Mouse (Mus musculus) spleen, adult 12 weeks (tissue): ENCODE data around the gene Zbtb43.
A peak's percentile ranks its signal among the peaks of the same experiment; 100 is the strongest.

ENCODE experiments used
- DNase-seq: peaks from one replicate; pipeline ENCODE4 v3.0.0; 2022; ENCODE audit warnings: low spot score

Zbtb43 gene

DNA sequence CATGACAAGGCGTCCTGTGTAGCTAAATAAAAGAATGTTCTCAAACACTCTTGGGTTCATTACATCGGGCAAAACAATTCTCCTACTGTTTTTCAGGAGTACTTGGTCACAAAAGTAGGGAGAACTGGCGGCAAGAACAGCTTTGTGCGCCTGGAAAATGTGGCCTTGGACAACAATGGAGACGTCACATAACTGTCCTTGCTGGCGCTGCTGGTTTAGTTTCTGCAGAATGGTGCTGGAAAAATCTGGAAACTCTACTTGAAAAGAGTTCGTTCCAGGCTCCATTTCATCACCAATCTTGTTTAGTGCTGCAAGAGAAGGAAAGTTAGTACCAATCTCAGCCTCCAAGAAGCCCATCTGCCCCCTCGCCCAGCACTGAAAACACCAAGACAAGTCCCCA is 13.5 kb downstream of the Zbtb43 start:
- DNase-seq = no peak

DNA sequence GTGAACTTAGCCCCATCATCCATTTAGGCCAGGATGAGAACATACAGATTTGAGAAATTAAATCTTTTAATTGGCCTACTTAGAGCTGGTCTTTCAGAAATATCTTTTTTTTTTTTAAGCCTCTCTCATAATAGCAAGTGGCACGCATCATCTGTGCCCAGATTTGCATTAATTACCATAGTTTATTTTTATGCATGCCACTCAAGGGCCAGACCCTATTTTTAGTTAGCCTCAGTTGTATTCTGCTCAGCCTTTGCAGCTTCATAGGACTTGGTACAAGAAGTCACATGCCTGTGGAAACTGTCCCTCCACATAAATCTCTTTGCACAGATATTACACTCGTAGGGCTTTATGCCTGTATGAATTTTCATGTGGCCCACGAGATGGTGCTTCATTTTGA is 14.9 kb downstream of the Zbtb43 start:
- no peak for DNase-seq

DNA sequence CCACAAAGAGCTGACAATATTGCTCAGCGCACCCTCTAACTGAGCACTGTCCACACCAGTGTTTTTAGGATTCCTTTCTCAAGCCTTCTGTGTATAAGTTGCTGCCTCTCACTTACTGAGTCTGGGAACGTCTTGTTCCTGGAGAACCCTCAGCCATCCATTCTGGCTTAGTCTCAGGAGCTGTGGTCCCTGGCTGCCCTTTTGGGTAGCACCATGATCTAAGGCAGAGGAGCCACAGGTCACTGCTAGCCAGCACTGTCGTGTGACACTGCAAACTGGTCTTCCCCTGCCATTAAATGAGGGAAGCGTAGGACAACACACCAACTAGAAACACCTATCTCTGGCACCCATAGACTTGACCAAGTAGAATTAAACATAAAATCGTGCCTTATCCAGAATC is 15.6 kb downstream of the Zbtb43 start:
- no peak for DNase-seq

DNA sequence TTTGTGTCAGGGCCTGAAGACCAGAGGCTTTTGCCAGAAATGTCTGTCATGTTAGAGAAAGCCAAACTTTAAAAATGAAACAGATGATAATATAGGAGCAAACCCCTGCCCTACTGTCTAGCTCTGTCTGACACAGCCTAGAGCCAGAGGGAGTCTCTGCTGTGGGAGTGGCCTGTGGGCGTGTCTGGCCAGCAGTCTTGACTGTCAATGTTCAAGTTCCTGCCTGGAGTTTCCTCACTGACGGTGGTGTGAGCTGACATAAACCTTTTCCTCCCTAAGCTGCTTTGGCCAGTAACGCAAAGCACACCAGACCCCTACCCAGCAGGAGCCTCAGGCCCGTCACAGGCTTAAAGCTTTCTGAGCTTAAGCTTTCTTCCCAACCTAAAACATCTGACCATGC is 16.2 kb downstream of the Zbtb43 start:
- no peak for DNase-seq

DNA sequence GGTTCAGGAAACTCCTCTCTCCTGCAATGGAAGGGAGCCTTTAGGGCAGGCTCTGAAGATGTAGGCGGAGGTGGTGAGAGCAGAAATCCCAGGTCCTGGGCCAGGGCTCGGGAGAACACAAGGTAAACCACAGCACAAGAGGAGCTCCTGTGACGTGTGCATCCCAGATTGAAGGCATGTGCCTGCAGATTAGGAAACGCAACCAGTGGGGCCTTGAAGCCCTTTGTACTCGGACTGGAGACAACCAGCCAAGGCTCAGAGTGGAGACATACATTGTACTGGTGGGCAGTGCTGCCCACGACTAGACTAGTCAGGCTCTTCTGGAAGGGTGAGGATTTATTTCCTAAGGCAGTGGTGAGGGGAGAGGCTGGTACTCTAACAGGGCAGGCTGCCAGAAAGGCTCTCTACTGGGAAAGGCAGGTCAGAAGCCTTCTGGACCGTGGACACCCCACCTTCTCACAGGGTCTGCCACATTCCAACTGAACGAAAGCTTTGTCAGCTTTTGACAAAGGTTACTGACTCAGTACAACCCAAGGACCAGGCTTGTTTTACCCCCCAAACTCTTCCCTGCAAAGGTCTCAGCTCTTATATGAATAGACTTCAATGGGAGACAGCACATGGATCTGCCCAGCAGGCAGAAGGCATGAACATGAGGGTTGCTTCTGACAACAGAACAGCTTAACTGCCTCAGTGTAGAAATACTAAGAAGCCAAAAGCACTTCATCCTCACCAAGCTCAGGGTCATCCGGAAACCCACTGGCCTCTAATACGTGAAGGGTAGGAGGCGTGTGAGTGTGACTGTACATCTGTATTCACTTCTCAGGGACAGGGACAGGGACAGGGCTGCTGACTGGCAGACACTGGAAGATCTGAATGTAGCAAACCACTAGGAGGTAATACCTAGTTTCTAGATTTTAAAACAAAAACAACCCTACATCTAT is 17.1 kb downstream of the Zbtb43 start:
- no peak for DNase-seq

DNA sequence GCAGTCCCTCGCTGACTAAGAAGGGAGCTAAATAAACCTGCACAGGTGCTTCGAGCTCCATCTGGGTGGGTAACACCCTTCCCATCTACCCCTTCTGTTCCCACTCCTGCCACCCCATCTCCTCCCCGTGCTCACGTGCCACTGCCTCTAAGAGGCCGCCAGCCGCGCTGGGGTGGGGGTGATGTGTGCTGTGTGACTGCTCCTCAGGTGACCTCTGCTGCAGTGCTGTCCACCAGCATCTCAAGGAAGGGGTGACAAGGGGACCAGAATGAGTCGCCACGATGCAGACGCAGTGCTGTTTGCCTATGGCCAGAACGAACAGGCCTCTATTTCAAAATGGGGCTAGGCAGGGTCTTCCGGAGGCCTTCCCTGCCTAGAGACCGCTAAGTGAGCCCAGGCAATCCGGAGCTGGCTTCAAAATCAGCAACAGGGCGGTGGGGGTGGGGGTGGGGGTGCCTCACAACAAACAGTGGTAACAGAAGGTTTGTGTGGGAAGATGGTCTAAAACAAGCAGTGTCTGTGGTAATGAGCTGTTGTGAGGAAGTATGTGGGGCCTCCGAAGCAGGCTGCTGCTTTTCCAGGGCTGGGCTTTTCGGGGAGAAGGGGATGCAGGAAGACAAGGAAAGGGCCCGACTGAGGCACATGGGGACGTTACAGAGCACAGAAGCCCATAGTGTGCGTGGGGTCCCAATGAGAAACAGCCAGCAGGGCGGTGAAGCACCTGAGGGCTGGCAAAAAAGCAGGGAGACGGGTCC is 19.1 kb downstream of the Zbtb43 start:
- no peak for DNase-seq

DNA sequence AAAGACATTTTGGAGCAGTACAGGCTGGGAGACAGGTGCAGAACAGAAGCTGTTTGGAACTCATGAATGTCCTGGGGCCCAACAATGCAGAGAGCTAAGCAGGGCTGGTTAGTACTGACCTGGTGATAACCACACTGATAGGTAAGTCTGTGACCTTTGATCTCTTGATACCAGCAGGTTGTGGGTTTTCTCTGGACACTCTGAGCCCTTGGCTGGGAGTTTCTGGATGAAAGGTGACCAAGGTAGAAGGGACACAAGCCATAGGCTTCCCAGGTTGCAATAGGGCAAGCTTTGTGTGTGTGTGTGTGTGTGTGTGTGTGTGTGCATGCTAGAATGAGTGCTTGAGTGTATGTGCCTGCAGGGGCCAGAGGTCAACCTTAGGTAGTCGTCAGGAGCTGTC is 21.6 kb downstream of the Zbtb43 start:
- DNase-seq = no peak

DNA sequence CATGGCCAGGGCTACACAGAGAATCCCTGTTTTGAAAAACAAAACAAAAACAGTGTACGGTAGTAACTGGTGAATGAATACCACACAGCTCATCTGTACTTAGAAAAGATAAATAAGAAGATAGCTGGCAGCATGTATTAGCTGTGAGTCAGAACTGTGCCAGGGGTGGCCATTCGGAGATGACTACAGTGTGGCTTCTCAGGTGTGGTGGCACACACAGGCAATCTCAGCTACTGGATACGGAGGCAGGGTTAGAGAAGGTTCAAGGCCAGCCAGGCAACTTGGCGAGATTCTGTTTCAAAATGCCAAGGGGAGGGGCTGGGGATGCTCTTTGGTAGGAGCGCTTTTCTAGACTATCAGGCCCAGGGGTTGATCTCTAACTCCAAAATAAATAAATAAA is 22.6 kb downstream of the Zbtb43 start:
- DNase-seq = no peak

DNA sequence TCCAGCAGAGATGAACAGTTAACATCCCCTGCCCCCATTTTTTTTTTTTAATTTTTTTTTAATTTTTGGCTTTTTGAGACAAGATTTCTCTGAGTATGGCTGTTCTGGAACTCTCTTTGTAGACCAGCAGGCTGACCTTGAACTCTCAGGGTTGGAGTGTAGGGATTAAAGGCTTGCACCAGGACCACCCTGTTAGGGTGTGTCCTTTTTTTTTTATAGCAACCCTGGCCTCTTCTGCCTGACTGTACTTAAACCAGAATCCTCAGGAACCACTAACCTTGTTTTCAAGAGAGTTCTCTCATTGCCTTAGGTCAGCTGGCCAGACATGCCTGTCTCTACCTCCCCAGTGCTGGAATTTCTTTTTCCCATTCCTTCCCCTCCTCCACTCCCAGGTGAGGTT is 23.5 kb downstream of the Zbtb43 start:
- no peak for DNase-seq

DNA sequence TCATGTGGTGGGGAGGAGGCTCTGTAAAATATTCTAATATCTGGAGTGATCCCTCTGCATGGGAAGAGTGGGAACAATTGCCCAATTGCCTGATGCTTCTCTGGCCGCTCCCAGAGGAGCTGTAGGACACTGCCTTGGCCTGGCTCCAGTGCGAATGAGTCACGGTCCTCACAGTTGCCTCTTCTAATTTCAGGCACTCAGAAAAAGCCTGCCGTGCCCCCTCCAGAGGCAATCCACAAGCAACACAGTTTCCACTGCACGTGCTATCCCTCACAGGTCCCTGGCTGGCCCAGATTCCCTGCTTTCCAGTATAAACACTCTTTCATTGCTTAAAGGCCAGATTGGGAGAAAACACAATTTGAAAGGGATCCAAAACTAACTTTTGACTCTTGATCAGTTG is 24.0 kb downstream of the Zbtb43 start:
- DNase-seq = no peak

DNA sequence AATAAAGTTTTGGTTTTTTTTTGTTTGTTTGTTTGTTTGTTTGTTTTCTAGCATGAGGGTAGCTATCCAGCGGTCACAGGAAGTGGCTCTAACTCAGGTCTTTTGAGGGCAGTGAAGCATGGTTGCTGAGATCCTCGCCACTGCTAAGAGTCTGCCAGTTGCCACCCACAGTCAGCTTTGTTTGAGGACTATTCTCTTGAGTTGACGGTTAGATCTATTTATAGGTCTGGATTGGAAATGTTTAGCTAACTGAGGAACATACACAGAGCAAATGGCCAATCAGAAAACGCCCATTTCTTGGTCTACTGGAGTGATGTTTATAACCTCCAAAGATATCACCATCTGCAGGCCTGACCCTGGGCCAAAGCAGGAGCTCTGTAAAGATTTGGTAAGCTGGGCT is 25.7 kb downstream of the Zbtb43 start:
- no peak for DNase-seq

DNA sequence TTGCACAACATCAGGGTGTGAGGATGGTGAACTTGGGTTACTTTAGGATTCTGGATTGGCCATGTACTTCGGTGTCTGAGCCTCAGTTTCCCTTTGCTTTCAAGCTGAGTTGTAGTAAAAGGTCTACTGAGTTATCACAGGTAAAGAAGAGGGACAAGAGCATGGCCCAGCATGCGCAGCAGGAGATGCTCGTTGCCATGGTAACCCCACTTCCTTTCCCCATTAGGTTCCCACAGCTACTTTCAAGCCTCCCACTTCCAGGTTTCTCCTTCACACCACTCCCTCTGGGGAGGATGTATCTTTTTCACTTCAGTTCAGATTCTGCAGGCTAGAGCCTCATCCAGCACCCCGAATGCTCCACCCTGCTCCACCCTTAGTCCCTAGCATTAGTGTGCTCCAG is 27.5 kb downstream of the Zbtb43 start:
- no peak for DNase-seq

DNA sequence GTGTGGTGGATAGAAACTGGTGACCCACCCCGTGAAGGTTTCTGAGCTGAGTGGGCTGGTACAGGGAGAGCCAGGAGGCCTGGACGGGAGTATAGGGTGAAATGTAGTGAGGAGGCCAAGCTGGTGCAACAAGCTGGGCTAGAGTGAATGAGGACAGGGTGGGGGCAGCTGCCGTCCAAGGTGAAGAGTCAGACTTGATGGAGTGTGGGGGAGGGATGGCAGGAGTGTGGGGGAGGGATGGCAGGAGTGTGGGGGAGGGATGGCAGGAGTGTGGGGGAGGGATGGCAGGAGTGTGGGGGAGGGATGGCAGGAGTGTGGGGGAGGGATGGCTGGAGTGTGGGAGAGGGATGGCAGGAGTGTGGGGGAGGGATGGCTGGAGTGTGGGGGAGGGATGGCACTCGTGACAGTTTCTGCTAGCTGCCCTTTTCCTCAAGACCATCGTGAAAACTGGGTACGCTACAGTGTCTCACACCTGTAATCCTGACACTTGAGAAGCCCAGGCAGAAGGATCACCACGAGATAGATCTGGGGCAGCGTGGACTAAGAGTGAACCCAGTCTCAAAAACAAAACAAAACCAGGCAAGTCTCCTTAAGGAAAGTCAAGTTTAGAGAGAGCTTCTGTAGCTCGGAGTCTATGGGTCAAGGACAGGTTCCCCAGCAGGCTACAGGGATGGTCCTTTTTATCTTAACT is 28.2 kb downstream of the Zbtb43 start:
- no peak for DNase-seq

DNA sequence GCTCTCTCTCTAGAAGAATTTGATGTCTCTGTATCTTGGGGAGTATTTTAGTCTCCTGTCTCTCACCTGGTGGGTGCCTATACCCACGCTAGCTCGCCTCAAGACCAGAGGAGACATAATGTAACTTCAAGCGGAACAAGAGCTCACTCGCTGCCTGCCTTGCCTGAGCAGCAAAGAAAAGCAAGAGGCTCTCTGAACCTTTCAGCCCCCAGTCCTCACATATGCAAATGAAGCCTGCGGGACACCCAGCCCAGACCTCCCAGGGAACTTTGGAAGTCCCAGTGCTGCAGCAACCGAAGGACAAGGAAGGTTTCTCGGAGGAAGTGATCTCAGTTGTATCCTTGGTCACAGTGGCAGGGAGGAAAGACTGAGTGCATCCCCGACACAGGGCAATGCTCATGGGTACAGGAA is 28.9 kb downstream of the Zbtb43 start:
- no peak for DNase-seq

DNA sequence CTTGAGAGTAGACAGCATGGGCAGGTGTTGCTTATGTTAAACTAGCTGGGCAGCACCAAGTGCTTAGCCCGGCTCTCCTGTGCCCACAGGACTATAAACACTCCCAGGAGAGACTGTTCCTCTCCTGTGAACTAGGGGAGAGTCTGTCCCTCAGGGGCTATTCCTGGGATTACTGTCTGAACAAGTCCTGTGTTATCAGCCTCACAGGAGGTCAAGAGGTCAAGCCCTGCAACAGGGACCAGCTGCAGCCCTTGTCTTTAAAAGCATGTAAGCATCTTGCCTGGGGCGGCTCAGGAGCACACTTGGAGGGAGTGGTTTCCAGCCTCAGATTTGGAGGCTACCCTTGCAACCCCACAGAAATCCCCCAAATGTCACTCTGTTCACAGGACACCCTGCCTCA is 30.0 kb downstream of the Zbtb43 start:
- no peak for DNase-seq

DNA sequence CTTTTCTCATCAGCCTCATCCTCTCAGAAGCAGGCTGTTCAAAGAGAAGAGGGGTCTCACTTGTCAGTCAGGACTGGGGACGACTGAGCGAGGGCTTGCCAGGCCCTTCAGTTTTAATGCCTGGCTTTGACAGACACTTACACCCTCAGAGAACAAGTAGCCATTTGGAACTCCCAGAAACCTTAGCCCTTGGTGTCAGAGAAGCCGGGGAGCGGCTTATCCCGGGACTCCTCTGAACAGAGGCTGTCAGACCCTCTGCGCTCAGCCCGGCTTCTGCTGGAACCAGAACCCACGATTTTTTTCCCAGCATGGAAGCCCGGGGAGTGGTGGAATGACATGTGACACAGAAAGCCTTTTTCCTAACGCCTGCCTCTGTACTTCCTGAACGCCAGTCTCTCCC is 31.2 kb downstream of the Zbtb43 start:
- no peak for DNase-seq

DNA sequence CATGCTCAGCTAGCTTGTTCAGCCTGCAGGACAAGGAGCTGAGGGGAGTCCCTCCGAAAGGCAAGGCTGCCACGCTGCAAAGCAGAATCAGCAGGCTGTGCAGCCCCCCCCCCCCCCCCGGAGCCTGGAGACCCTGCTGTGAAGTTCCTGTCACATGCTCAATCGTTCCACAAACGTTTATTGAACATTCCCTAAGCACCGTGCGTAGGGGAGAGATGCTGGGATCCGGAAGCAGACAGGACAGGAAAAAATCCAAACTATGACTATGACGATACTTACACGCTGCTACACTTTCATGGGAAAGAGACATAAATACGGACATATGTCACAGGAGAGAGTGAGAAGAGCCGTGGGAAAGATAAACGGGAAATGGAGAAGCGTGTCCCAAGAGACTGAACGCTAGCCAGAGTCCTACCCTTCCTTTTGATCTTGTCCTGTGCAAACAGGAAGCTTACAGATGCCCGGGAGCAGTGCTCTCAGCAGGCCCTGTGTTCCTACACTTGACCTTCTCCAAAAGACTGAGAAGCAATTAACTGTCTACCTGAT is 32.3 kb downstream of the Zbtb43 start:
- DNase-seq = no peak

DNA sequence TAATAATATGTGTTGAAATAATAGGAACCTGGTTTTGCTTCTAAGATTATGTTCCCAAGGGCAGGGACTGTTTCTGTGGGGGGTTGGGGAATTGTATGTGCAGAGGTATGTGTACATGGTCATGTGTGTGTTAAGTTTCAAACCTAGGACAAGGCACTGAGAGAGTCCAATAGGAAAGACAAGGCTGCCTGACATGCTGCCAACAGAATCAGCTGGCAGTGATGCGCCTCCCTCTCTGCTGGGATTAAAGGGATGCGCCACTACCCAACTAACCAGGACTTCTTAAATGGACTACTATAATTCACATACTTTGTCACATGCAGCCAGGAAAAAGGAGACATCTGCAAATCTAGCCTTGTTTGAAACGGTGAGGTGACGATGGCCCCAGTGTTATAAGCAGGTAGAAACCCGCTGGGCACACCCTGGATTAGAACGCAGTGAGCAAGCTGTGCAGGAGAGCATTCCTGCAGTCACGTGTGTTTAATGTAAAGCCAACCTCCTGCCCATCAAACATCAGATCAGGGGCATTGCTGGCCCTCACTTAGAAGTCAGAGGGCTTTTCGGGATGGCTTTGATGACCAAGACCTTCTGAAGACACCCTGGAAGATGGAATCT is 33.2 kb downstream of the Zbtb43 start:
- no peak for DNase-seq

DNA sequence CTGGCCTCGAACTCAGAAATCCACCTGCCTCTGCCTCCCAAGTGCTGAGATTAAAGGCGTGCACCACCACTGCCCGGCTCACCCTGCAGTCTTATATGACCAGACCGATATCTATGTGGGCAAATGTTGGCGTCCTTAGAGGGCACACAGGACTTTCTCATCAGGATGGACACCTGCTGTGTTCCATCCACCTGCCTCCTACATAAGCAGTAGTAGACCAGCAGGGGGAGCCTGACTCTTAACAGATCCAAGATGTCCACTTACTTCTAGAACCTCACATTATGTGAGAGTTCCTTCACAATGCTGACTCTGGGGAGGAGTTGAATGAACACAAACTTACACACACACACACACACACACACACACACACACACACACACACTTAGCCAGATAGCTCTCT is 35.5 kb downstream of the Zbtb43 start:
- no peak for DNase-seq

DNA sequence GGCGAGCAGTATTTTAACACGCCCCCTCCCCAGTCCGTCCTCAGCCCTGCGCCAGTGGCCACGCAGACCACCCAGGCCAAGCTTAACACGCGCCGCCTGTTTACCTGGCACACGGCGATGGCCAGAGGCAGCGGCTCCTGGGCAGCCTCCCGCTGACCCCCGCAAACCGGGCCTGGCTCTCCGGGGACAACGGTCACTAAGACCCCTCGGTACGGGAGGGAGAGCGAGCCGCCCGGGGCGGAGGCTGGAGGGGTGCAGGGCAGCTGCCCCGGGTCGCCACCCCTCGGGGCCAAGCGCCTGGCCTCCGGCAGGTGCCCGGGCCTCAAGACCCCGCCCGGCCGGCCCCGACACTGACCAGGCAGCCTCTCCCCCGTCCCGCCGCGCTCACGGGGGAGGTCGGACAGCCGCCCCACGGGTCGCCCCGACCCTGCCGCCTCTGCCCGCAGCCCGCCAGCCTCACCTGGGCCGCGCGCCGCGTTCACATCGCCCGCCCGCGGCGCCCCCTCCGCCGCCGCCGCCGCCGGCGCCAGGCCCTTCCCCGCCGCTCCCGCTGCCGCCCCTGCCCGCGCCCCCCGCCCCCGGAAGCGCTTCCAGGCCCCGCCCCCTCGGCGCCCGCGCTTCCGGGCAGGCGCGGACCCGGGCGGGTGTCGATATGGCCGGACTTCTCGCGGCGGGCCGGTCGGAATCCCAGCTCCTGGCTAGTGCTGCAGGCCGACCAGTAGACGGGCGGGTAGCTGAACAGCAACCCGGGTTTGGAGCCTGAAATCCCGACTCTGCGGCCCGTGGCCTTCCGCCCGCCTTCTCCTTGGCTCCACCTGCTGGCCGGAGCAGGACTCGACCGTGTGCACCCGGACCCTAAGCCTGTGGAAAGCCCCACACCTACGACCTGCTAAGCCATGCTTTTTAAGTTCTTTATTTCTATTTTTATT is 37.3 kb downstream of the Zbtb43 start, which contains the start of gene Zbtb34:
Gene Zbtb34, minus strand, starts transcription at position 554 of the 929 bp plus-strand sequence.
- peak; percentile 60 for DNase-seq
